Mouse (Mus musculus): Measurements from ENCODE around the gene Lpin1.

GRCm38 (mm10) chr12:16648273-16648672 lies 37.5 kb upstream of the Lpin1 start:
- TF ChIP-seq CTCF (IDR thresholded peaks at IDR 0.05; ENCODE audit: extremely low read depth, insufficient read depth, low read length): no peak
- TF ChIP-seq POLR2A (IDR thresholded peaks at IDR 0.05; ENCODE audit: extremely low read depth, insufficient read depth, low read length): no peak

Measured in cortical plate, adult 2 months (tissue).